Mouse (Mus musculus): ENCODE measurements at regions not wholly inside any gene's neighbourhood (a gene's known extent, or its start where the extent isn't known, plus 50 kb on each side); places are given as distances from the start of the nearest gene placed in this dataset.

GRCm38 (mm10) chr10:84002744-84003143, 280.1 kb downstream of the 1500009L16Rik start:
- Histone ChIP-seq H3K9ac (no peak overlapping the region), H3K9me3 (no peaks in the 10 kb centered on the region), H3K4me2 (no peak overlapping the region), H3K4me1 (0 out of 2 replicates have a peak, but pooled peaks cover 4% of the 10 kb centered on the region), H3K27me3 (replicated peaks) (no peaks in the 10 kb centered on the region; the same call in 1 of the 2 replicates), H3K36me3 (no peaks in the 10 kb centered on the region), H3K4me3 (no peak overlapping the region), H3K27ac (replicated peaks) (no peak overlapping the region)
- ATAC-seq (ENCODE audit: extremely low read depth, insufficient number of reproducible peaks, low FRiP score, low TSS enrichment), result no peak
- 65% methylated on average over 2 of the region's 2 CpGs for WGBS

- Histone ChIP-seq H3K9ac (no peak overlapping the region), H3K4me1 (0 out of 2 replicates have a peak, but pooled peaks cover 4% of the 10 kb centered on the region), H3K36me3 (no peaks in the 10 kb centered on the region), H3K27me3 (replicated peaks) (no peaks in the 10 kb centered on the region; the same call in 1 of the 2 replicates), H3K9me3 (no peaks in the 10 kb centered on the region), H3K4me2 (no peak overlapping the region), H3K4me3 (no peak overlapping the region), H3K27ac (replicated peaks) (no peak overlapping the region)
- no peak for ATAC-seq (ENCODE audit: extremely low read depth, insufficient number of reproducible peaks, low FRiP score, low TSS enrichment)
- WGBS, result 74% methylated on average over 8 of the region's 8 CpGs
These were observed 281.0 kb downstream of the 1500009L16Rik start for GRCm38 (mm10) chr10:84003601-84004149.

GRCm38 (mm10) chr10:84008923-84009322, 286.3 kb downstream of the 1500009L16Rik start:
- Histone ChIP-seq H3K27me3 (replicated peaks) (no peaks in the 10 kb centered on the region), H3K4me1 (no peaks in the 10 kb centered on the region), H3K36me3 (no peaks in the 10 kb centered on the region), H3K9ac (no peak overlapping the region), H3K9me3 (no peaks in the 10 kb centered on the region), H3K4me2 (no peak overlapping the region), H3K27ac (replicated peaks) (no peak overlapping the region), H3K4me3 (no peak overlapping the region)
- no peak for ATAC-seq (ENCODE audit: extremely low read depth, insufficient number of reproducible peaks, low FRiP score, low TSS enrichment)
- 77% methylated on average over 4 of the region's 4 CpGs for WGBS

- WGBS, result 15% methylated on average over 9 of the region's 9 CpGs
- H3K27ac ChIP-seq (replicated peaks), result no peak overlapping the region
- H3K4me2 ChIP-seq, result peak overlapping the region; percentile 36
- H3K9ac ChIP-seq, result no peak overlapping the region
- H3K27me3 ChIP-seq (replicated peaks), result no peaks in the 10 kb centered on the region
- no peak for ATAC-seq (ENCODE audit: extremely low read depth, insufficient number of reproducible peaks, low FRiP score, low TSS enrichment)
- peaks cover 31% of the 10 kb centered on the region for H3K4me1 ChIP-seq
- no peak overlapping the region; the same call in 1 of the 2 replicates for H3K4me3 ChIP-seq
- H3K9me3 ChIP-seq, result no peaks in the 10 kb centered on the region
- no peaks in the 10 kb centered on the region for H3K36me3 ChIP-seq
These were observed 296.7 kb downstream of the 1500009L16Rik start for GRCm38 (mm10) chr10:84019381-84019780.

GRCm38 (mm10) chr10:84020023-84020620, 297.5 kb downstream of the 1500009L16Rik start:
- no peak overlapping the region for H3K27ac ChIP-seq (replicated peaks)
- peaks cover 37% of the 10 kb centered on the region for H3K4me1 ChIP-seq
- WGBS, result 48% methylated on average over 10 of the region's 10 CpGs
- H3K9me3 ChIP-seq, result no peaks in the 10 kb centered on the region
- no peaks in the 10 kb centered on the region for H3K36me3 ChIP-seq
- no peak for ATAC-seq (ENCODE audit: extremely low read depth, insufficient number of reproducible peaks, low FRiP score, low TSS enrichment)
- H3K4me2 ChIP-seq, result no peak overlapping the region
- H3K4me3 ChIP-seq, result no peak overlapping the region
- H3K9ac ChIP-seq, result no peak overlapping the region
- H3K27me3 ChIP-seq (replicated peaks), result no peaks in the 10 kb centered on the region

GRCm38 (mm10) chr10:84021167-84022120, 298.8 kb downstream of the 1500009L16Rik start:
- H3K4me1 ChIP-seq, result peaks cover 46% of the 10 kb centered on the region
- ATAC-seq (ENCODE audit: extremely low read depth, insufficient number of reproducible peaks, low FRiP score, low TSS enrichment), result no peak
- no peaks in the 10 kb centered on the region for H3K9me3 ChIP-seq
- 57% methylated on average over 12 of the region's 12 CpGs for WGBS
- H3K9ac ChIP-seq, result no peak overlapping the region
- H3K36me3 ChIP-seq, result no peaks in the 10 kb centered on the region
- no peak overlapping the region for H3K4me2 ChIP-seq
- H3K4me3 ChIP-seq, result no peak overlapping the region
- H3K27ac ChIP-seq (replicated peaks), result 0 out of 2 replicates have a peak overlapping the region, but pooled peaks have one; percentile 5
- H3K27me3 ChIP-seq (replicated peaks), result no peaks in the 10 kb centered on the region

- ATAC-seq (ENCODE audit: extremely low read depth, insufficient number of reproducible peaks, low FRiP score, low TSS enrichment), result no peak
- Histone ChIP-seq H3K4me3 (no peak overlapping the region), H3K36me3 (no peaks in the 10 kb centered on the region), H3K9ac (peak overlapping the region; percentile 2; the same call in 1 of the 2 replicates), H3K9me3 (0 out of 2 replicates have a peak, but pooled peaks cover 5% of the 10 kb centered on the region), H3K27ac (replicated peaks) (no peak overlapping the region), H3K27me3 (replicated peaks) (no peaks in the 10 kb centered on the region), H3K4me2 (no peak overlapping the region), H3K4me1 (peaks cover 58% of the 10 kb centered on the region)
- WGBS, result 54% methylated on average over 4 of the region's 4 CpGs
These were observed 301.6 kb downstream of the 1500009L16Rik start for GRCm38 (mm10) chr10:84024294-84024693.

GRCm38 (mm10) chr10:84024901-84025300, 302.2 kb downstream of the 1500009L16Rik start:
- Histone ChIP-seq H3K9me3 (0 out of 2 replicates have a peak, but pooled peaks cover 5% of the 10 kb centered on the region), H3K4me2 (no peak overlapping the region), H3K27me3 (replicated peaks) (no peaks in the 10 kb centered on the region), H3K4me3 (no peak overlapping the region), H3K9ac (no peak overlapping the region), H3K27ac (replicated peaks) (no peak overlapping the region), H3K36me3 (no peaks in the 10 kb centered on the region), H3K4me1 (peaks cover 55% of the 10 kb centered on the region)
- 74% methylated on average over 8 of the region's 8 CpGs for WGBS
- no peak for ATAC-seq (ENCODE audit: extremely low read depth, insufficient number of reproducible peaks, low FRiP score, low TSS enrichment)

- Histone ChIP-seq H3K4me3 (no peak overlapping the region), H3K4me1 (peaks cover 38% of the 10 kb centered on the region), H3K9me3 (0 out of 2 replicates have a peak, but pooled peaks cover 5% of the 10 kb centered on the region), H3K4me2 (no peak overlapping the region), H3K9ac (no peak overlapping the region), H3K36me3 (no peaks in the 10 kb centered on the region), H3K27ac (replicated peaks) (peak overlapping the region; percentile 81), H3K27me3 (replicated peaks) (no peaks in the 10 kb centered on the region)
- 17% methylated on average over 4 of the region's 4 CpGs for WGBS
- 0 out of 2 replicates have a peak, but pooled peaks have one; percentile 46 for ATAC-seq (ENCODE audit: extremely low read depth, insufficient number of reproducible peaks, low FRiP score, low TSS enrichment)
These were observed 304.1 kb downstream of the 1500009L16Rik start for GRCm38 (mm10) chr10:84026798-84027197.

GRCm38 (mm10) chr10:84036131-84036877, 313.6 kb downstream of the 1500009L16Rik start:
- no peak for ATAC-seq (ENCODE audit: extremely low read depth, insufficient number of reproducible peaks, low FRiP score, low TSS enrichment)
- WGBS, result 71% methylated on average over 11 of the region's 11 CpGs
- Histone ChIP-seq H3K36me3 (no peaks in the 10 kb centered on the region), H3K9ac (no peak overlapping the region), H3K9me3 (no peaks in the 10 kb centered on the region), H3K4me2 (no peak overlapping the region), H3K4me3 (no peak overlapping the region), H3K27me3 (replicated peaks) (no peaks in the 10 kb centered on the region), H3K4me1 (peaks cover 8% of the 10 kb centered on the region), H3K27ac (replicated peaks) (no peak overlapping the region)

- Histone ChIP-seq H3K9me3 (no peaks in the 10 kb centered on the region), H3K4me3 (no peak overlapping the region), H3K27ac (replicated peaks) (no peak overlapping the region), H3K36me3 (no peaks in the 10 kb centered on the region), H3K9ac (no peak overlapping the region), H3K4me1 (no peaks in the 10 kb centered on the region), H3K27me3 (replicated peaks) (no peaks in the 10 kb centered on the region), H3K4me2 (no peak overlapping the region)
- 76% methylated on average over 5 of the region's 5 CpGs for WGBS
- ATAC-seq (ENCODE audit: extremely low read depth, insufficient number of reproducible peaks, low FRiP score, low TSS enrichment), result no peak
These were observed 326.0 kb downstream of the 1500009L16Rik start for GRCm38 (mm10) chr10:84048706-84049105.
